Mouse (Mus musculus) bone marrow, adult 2 months (tissue): ENCODE data around the gene Sox5. TPM values are rescaled to one million over a fixed set of nuclear protein-coding genes. Genes with fewer than 3 reads are reported as not detected.

Source experiments
- H3K27ac ChIP-seq: fragments of 200-500 bp; 2 replicates; pipeline ENCODE4 v1.5.1; 2012; ENCODE audit warnings: low read depth, mild to moderate bottlenecking, control low read depth, inconsistent platforms, low read length; ENCODE audit not compliant: control insufficient read depth, poor library complexity, insufficient read depth
- H3K4me1 ChIP-seq: fragments of 200-500 bp; 2 replicates; pipeline ENCODE4 v1.6.1; 2011; ENCODE audit warnings: low read length; ENCODE audit not compliant: control insufficient read depth, insufficient read depth
- H3K4me3 ChIP-seq: fragments of 200-500 bp; replicated peaks from 2 replicates; pipeline ENCODE3; 2011; ENCODE audit warnings: mild to moderate bottlenecking, low read depth, low read length, control low read depth; ENCODE audit not compliant: control insufficient read depth
- CTCF ChIP-seq: fragments of 200-500 bp; IDR thresholded peaks from 2 replicates; pipeline ENCODE4 v1.5.1; 2011; ENCODE audit warnings: low read length, control low read depth; ENCODE audit not compliant: control insufficient read depth, insufficient read depth
- POLR2A ChIP-seq: fragments of 200-500 bp; IDR thresholded peaks from 2 replicates; pipeline ENCODE4 v1.6.1; 2011; ENCODE audit warnings: low read depth, mild to moderate bottlenecking, control low read depth, low read length, borderline replicate concordance; ENCODE audit not compliant: control insufficient read depth
- WGBS: fragments of 180-500 bp; shearing (Covaris S2); methylation state at CpG from one replicate; pipeline ENCODE4 v1.1.7; 2018; 5-methylcytosine and 5-hydroxymethylcytosine counted together
- polyA plus RNA-seq: library from polyadenylated mRNA; stranded (reverse); fragments of >200 nt; gene quantifications from 2 replicates; pipeline ENCODE4 v1.2.4, GENCODE M21; 2011; ENCODE audit warnings: low replicate concordance; ENCODE audit not compliant: missing spikeins, insufficient read depth, insufficient read length

Gene Sox5
- polyA plus RNA-seq, 1 experiment: not detected

DNA sequence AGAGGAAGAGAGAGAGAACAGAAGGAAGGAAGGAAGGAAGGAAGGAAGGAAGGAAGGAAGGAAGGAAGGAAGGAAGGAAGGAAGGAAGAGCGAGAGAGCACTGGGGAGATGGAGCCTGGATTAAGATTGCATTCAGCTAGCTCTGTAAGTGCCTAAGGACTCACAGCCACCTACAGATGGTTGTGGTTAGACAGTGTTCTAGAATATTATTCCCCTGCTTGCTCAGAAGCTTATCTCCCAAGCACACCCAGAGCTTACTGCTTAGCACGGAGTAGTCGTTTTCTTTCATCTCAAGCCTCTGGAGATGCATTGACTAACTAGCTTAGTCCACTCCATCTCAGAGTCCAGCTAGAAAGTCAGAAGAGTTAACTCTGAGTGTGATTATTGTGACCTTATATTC is 770.8 kb downstream of the Sox5 start:
- H3K4me3 ChIP-seq: no peak overlapping the region
- 51% methylated on average over 3 of the region's 3 CpGs for WGBS
- no peak for TF ChIP-seq POLR2A
- TF ChIP-seq CTCF: no peak
- H3K4me1 ChIP-seq: no peaks in the 10 kb centered on the region
- H3K27ac ChIP-seq: no peak overlapping the region

DNA sequence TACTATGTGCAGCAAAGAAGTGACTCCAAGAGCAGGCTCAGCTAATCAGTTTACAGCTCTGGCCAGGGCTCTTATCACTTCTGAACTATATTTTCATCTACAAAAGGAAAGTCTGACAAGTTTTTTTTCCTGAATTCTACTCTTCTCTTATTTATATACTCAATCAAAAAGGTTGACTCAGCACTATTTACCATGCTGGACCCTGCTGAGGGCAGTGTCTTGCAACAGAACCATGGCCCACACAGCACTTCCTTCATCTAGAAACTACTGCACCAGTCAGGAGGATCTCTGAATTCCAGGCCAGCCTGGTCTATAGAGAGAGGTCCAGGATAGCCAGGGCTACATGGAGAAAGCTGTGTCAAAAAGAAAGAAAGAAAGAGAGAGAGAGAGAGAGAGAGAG is 771.5 kb downstream of the Sox5 start:
- Histone ChIP-seq H3K4me1 (no peaks in the 10 kb centered on the region), H3K27ac (no peak overlapping the region), H3K4me3 (no peak overlapping the region)
- TF ChIP-seq POLR2A (no peak), CTCF (no peak)

DNA sequence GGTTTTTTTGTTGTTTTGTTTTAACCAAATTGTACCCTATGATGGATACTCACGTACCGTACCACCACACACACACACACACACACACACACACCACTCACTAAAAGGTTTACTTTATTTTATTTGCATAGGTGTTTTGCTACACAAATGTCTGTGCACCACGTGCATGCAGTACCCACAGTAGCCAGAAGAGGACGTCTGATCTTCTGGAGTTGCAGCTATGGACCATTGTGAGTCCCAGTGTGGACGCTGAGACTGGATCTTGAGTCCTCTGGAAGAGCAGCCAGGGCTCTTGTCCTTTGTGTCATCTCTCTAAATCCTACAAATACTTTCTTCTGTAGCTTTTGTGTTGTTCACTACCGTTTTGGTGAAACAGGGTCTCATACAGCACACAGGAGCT is 776.6 kb downstream of the Sox5 start:
- no peak overlapping the region for H3K27ac ChIP-seq
- no peaks in the 10 kb centered on the region for H3K4me1 ChIP-seq
- no peak overlapping the region for H3K4me3 ChIP-seq
- 80% methylated on average over 6 of the region's 6 CpGs for WGBS
- TF ChIP-seq POLR2A (no peak), CTCF (no peak)

DNA sequence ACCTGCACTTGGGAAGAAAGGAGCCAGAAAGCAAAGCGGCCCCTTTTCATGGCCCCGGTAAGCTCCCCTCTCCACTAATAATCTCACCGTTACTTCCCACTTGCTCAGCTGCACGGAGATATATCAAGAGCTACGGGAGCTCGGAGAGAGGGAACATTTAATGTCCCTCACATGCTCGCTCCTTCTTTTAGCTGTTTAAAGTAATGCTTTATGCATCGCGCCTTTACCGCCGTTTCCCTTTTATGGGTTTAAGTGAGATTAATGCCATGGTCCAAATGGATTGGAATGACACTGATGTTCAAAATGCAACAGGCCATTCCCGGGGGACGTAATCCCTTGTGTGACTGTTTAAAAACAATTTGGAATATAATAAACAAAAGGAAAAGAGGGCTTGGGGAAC is 783.6 kb downstream of the Sox5 start:
- H3K4me1 ChIP-seq: no peaks in the 10 kb centered on the region
- H3K4me3 ChIP-seq: no peak overlapping the region
- no peak for TF ChIP-seq POLR2A
- TF ChIP-seq CTCF: no peak
- no peak overlapping the region for H3K27ac ChIP-seq
- WGBS: 87% methylated on average over 13 of the region's 13 CpGs

DNA sequence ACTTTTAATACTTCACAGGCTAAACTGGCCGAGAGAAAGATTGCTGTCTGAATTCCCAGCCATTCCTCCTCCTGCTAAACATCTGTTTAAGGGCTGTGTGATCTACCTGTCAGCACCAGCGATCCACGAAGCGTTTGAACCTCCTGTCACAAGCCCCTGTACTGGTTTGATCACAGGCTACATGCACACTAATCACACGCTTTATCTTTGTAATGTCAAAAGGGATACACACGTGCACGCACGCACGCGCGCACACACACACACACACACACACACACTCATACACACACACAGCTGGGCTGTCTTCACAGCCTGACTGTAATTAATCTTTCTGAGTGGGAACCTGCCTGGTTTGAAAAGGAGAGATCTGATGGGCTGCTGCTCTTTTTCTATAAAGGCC is 784.2 kb downstream of the Sox5 start:
- no peak overlapping the region for H3K4me3 ChIP-seq
- TF ChIP-seq POLR2A (no peak), CTCF (no peak)
- no peak overlapping the region for H3K27ac ChIP-seq
- no peaks in the 10 kb centered on the region for H3K4me1 ChIP-seq
- 89% methylated on average over 11 of the region's 11 CpGs for WGBS

DNA sequence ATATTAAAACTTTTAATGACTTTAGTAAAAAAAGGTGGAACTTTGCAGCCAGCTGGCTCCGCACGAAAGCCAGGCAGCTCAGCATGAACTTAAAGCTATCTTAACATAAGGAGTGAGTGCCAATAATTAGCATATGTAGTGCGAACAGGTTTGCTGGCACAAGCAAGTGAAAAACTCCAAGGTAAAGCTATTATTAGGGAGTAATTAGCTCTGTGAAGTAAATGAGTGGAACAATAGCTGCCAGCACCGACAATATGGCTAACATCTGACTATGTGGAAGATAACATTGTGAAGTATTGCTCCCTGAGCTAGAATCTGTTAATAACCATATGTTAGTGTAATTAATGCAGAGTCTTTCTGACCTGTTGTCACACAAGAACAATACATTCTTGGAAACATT is 786.7 kb downstream of the Sox5 start:
- no peaks in the 10 kb centered on the region for H3K4me1 ChIP-seq
- 80% methylated on average over 4 of the region's 4 CpGs for WGBS
- no peak overlapping the region for H3K27ac ChIP-seq
- TF ChIP-seq CTCF (no peak), POLR2A (no peak)
- no peak overlapping the region for H3K4me3 ChIP-seq

DNA sequence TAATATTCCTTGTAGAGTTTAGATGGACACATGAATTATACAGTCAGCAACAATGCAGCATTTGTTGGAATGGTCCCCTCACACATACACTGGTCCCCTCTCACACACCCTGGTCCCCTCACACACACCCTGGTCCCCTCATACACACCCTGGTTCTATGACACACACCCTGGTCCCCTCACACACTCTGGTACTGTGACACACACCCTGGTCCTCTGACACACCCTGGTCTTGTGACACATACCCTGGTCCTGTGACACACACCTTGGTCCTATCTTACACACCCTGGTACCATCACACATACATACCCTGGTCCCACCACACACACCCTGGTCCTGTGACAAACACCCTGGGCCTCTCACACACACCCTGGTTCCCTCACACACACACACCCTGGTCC is 794.2 kb downstream of the Sox5 start:
- Histone ChIP-seq H3K4me3 (no peak overlapping the region), H3K27ac (no peak overlapping the region), H3K4me1 (no peaks in the 10 kb centered on the region)
- TF ChIP-seq CTCF (no peak), POLR2A (no peak)

DNA sequence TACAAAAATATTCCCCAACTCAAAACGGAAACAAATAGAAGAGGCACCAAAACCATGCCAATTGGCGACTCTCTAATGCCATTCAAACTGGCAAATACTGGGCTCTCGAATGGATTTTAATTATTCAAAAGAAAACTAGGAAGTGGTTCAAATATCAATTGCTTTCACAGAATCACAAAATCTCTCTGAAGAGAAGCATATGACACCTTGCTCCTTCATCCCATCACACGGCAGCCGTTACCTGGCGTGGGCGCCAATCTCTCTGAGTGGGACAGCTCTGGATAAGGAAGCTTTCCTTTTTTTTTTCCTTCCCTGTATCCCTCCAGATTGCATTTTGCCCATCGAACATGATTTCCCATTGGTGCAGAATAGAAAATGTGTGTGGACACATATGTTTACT is 801.6 kb downstream of the Sox5 start:
- TF ChIP-seq POLR2A (no peak), CTCF (no peak)
- no peaks in the 10 kb centered on the region for H3K4me1 ChIP-seq
- no peak overlapping the region for H3K27ac ChIP-seq
- WGBS: 88% methylated on average over 8 of the region's 8 CpGs
- H3K4me3 ChIP-seq: no peak overlapping the region

DNA sequence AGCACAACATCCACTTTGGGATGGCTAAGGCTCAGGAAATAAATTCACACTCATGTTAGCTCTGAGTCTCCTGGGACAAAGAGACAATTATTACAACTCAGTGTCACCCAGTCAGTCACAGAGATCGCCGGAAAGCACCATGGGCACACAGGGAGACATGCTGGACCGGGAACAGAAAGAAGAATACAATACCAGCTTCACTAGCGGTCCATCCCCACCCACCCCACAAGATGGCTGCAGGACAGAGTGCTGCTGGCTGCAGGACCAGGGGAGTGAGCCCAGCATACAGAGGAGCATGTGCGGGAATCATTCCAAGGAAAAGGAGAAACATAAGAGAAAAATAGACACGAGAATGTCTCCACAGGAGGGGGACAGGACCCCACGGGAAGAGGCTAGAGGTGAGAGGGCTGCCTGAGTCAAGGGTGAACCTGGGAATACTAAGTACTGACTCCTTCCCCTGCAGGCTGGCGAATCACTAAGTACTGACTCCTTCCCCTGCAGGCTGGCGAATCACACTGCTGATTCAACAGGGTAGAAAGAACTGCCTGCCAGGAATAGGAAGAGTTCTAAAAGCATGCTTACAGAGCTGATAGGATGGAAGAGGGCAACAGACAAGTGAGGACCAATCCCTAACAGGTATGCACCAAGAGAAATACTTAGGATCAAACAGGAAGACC is 813.9 kb downstream of the Sox5 start:
- no peak overlapping the region for H3K4me3 ChIP-seq
- WGBS: 84% methylated on average over 9 of the region's 9 CpGs
- TF ChIP-seq CTCF (no peak), POLR2A (no peak)
- no peak overlapping the region for H3K27ac ChIP-seq
- no peaks in the 10 kb centered on the region for H3K4me1 ChIP-seq
